Mouse (Mus musculus): Measurements from ENCODE around the gene P2ry14.

- TF ChIP-seq POLR2A (IDR thresholded peaks at IDR 0.05; ENCODE audit: borderline replicate concordance, extremely low read depth, low read depth, low read length) (no peak), CTCF (IDR thresholded peaks at IDR 0.05; ENCODE audit: insufficient read depth, low read length) (no peak)
Observed at GRCm38 (mm10) chr3:59176871-59177270, 23.5 kb upstream of the P2ry14 start.

Data from lung, adult 2 months (tissue).